Mouse (Mus musculus): ENCODE results near the gene Ccer1.
"Not testable (repeated sequence)": the region's sequence is repeated elsewhere in the genome, so short reads cannot be mapped to it uniquely, and the experiment has no call there.

Gene Ccer1

GRCm38 (mm10) chr10:97692913-97693312 lies at the start of gene Ccer1:
Gene Ccer1, plus strand, starts transcription at chr10:97693059.
- no peak for DNase-seq (ENCODE audit: low read depth in 1 of 2, low spot score in 2 of 2)

- no peak for DNase-seq (ENCODE audit: low read depth in 1 of 2, low spot score in 2 of 2)
Observed at GRCm38 (mm10) chr10:97643768-97644167, 49.1 kb upstream of the Ccer1 start, which contains the start of gene Epyc. Gene Epyc, plus strand, starts transcription at chr10:97644068.

DNA sequence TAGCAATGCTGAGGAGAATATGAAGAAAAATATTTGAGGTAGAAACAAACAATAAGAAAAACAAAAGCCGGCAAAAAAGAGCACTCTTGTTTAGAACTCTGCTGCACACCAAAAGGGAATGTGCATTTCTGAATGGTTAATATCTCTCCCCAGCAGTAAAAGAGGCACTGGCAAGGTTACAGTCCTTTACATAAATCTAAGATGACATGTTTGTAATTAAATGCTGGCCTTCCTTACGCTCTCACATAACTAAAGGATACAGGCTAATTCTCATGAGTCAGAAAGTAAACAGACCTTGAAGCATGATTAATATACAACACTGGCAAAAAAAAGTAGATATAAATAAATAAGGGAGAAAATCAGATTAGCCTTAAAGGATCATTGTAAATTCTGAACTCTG lies 42.5 kb upstream of the Ccer1 start:
- no peak for DNase-seq (ENCODE audit: low read depth in 1 of 2, low spot score in 2 of 2)

GRCm38 (mm10) chr10:97659489-97659888 lies 33.4 kb upstream of the Ccer1 start:
- DNase-seq (ENCODE audit: low read depth in 1 of 2, low spot score in 2 of 2), result no peak

GRCm38 (mm10) chr10:97668656-97669055 lies 24.2 kb upstream of the Ccer1 start:
- DNase-seq (ENCODE audit: low read depth in 1 of 2, low spot score in 2 of 2), result no peak

GRCm38 (mm10) chr10:97670202-97670601 lies 22.7 kb upstream of the Ccer1 start:
- DNase-seq (ENCODE audit: low read depth in 1 of 2, low spot score in 2 of 2), result no peak

DNA sequence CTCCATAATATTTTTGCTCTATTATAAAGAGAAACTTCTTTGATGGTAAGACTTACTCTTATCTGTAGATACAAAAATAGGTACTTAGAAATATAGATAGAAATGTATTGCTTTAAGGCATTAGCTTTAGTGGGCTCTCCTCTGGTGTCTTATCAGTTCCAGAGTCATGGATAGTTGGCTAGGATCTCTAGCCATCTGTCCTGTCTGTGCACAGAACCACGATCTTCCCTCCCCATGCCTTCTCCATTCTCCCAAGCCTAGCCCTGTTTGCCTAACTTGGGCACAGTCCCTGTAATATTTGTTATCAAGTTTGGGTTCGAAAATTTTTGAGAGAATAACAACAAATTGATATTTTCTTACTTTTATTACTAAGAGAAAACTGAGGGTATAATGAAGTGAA lies 19.6 kb upstream of the Ccer1 start:
- no peak for DNase-seq (ENCODE audit: low read depth in 1 of 2, low spot score in 2 of 2)

DNA sequence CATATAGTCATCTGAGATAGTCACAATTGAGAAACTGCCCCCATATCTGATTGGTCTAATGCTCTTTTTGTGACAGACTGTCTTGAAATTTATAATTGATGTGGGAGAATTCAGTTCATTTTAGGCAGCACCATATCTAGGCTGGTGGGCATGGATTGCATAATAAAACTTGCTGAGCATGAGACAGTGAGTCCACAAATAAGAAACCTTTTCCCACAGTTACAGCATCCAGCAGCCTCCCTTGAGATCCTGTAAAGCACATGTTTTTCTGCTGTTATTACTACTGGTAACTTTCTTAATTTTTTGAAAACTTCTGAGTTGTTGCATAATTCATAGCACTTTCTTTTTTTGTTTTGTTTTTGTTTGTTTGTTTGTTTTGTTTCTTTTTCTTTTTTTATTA lies 9.9 kb upstream of the Ccer1 start:
- DNase-seq (ENCODE audit: low read depth in 1 of 2, low spot score in 2 of 2), result no peak

DNA sequence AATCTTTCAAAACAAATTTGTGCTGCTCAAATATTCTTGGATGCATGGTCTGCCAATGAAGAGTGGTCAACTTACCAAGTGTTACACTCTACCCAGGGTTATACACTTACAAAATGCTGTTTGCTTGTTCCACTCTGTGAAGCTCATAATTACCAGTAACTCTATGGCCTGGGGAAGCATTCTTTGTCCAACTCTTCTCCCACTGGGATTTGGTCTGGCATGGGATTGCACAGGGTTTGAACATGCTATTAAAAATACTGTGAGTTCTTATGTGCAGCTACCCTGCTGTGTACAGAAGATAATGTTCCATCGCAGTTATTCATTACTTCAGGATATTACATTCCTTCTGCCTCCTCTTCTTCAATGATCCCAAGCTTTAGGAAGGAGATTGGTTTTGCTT lies 5.7 kb upstream of the Ccer1 start:
- DNase-seq (ENCODE audit: low read depth in 1 of 2, low spot score in 2 of 2), result no peak

DNA sequence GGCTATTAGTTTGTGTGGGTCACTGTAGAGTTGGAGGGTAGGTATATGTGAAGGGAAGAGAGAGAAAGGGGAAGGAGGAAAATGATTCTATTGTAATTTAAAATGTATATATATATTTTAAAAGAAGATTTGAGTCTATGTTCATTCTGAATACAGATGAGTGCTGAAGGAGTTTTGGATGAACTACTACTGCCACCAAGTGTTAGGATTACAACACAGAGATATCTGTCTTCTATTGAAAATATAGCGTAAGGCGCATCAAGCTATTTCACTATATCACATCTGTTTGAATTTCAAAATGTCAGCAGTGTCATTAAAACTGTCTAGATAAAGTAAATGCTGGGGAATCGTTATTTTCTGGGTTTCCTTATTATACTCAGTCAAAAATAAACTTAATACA lies 3.4 kb upstream of the Ccer1 start:
- no peak for DNase-seq (ENCODE audit: low read depth in 1 of 2, low spot score in 2 of 2)

DNA sequence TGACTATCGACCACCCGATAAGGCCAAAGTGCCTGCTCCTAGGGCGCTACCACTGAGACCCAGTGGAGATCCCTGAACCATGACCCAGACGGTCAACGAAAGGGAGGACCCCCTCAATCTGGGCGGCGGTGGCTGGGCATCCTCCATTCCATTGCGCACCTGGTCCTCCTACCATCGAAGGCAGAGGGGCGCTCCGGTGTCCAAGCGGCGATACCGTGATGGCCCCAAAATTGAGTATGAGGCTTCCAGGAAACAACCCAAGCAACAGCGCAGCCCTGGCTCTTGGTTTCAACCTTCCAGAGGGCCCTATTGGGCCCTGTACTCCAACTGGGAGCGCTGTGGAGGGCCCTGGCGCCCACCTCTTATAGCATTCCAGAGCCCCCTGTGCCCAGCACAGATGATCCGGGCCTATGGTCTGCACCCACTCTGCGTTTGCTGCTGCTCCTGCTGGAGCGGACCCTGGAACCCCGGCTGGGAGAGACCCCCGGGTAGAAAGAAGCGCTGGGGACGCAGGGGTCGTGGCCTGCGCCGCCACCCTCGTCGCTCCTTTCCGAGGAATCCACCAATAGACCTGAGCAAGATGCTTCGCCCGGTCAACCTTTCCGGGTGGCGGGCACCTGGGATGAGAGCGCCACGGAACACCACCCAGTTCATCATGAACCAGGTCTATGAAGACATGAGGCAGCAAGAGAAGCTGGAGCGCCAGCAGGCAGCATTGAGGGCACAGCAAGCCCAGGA lies 708 bp downstream of the Ccer1 start:
- DNase-seq (ENCODE audit: low read depth in 1 of 2, low spot score in 2 of 2), result no peak

- DNase-seq (ENCODE audit: low read depth in 1 of 2, low spot score in 2 of 2), result no peak
Observed at GRCm38 (mm10) chr10:97702321-97702720, 9.5 kb downstream of the Ccer1 start.

- DNase-seq (ENCODE audit: low read depth in 1 of 2, low spot score in 2 of 2), result no peak
Observed at GRCm38 (mm10) chr10:97704562-97704961, 11.7 kb downstream of the Ccer1 start.

- no peak for DNase-seq (ENCODE audit: low read depth in 1 of 2, low spot score in 2 of 2)
Observed at GRCm38 (mm10) chr10:97712687-97713086, 19.8 kb downstream of the Ccer1 start.

DNA sequence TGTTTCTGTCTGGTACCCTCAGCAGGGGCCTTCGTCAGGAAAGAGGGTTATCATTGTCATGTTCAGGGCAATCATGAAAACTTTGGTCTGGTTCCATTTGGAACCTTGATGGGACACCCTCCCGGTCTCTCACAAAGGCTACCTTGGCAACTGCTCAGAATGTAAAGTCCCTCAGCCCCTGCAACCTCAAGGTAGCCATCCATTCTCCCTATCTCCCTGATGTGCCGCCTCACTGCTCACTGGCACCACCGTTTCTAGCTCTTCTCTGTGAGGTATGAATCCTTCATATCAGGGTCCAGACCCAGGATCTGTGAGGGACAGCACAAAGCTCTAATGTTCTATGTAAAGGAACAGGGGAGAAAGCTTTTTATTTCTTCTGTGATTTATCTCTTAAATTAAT lies 21.7 kb downstream of the Ccer1 start:
- no peak for DNase-seq (ENCODE audit: low read depth in 1 of 2, low spot score in 2 of 2)

DNA sequence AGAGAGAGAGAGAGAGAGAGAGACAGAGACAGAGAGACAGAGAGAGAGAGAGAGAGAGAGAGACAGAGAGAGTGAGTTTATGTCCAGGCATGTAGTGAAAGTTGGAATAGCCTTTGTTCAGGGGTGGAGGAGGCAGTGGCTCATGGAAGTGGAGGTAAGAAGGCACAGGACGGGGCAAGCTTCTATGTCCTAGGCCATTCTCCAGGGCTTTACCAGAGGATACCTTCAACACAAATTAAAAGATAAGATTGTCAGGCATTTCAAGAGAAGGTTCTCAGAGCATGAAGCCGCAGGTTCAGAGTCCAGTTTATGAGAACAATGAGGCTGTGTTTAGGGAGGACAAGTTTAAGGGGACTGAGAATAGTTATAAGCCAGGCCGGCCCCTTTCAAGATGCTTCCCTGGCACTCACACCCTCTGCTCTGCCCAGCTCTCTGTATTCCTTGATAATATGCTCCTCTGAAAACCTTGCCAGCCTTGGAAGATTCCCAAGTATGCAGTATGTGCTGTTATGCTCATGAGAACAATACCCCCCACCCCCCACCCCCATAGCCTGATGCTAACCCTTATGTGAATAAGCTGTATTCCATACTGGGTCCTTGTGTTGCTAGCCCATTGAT lies 22.5 kb downstream of the Ccer1 start:
- no peak for DNase-seq (ENCODE audit: low read depth in 1 of 2, low spot score in 2 of 2)

GRCm38 (mm10) chr10:97717233-97717632 lies 24.4 kb downstream of the Ccer1 start:
- no peak for DNase-seq (ENCODE audit: low read depth in 1 of 2, low spot score in 2 of 2)

DNA sequence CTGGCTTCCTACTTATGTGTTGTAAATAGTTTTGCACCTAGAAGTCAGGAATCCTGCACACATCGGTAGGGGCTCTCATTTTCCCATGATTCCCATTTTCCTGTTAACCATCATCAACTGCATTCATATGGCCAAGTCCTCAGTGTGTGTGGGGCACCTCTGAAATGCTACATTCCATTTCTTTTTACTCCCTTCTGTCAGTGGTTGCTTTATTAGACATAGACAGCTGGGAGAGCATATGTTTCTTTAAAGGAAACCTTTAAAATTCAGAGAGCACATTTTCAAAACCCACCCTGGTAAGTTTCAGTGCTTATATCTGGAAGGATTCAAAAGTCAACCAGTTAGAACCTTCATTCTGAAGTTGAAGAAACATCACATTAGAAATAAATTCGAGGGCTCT lies 25.2 kb downstream of the Ccer1 start:
- DNase-seq (ENCODE audit: low read depth in 1 of 2, low spot score in 2 of 2), result no peak

- no peak for DNase-seq (ENCODE audit: low read depth in 1 of 2, low spot score in 2 of 2)
Observed at GRCm38 (mm10) chr10:97720625-97721024, 27.8 kb downstream of the Ccer1 start.

DNA sequence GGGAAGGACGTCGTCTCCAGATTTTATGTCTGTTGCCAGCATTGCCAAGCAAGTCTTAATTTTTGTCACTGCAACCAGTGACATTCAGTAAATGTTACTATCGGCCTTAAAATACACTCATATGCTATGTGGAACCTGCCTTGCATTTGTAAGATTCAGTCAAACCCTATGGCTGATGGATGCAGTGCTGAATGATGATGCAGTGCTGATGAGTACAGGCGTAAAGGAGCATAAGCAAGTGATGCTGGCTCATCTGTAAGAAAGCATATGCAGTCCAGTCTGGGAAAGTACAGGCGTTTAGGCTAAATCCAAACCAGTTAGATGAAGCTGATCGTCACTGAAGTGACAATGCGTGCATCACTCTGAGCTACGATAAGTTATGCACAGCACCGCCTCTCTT lies 29.9 kb downstream of the Ccer1 start:
- no peak for DNase-seq (ENCODE audit: low read depth in 1 of 2, low spot score in 2 of 2)

DNA sequence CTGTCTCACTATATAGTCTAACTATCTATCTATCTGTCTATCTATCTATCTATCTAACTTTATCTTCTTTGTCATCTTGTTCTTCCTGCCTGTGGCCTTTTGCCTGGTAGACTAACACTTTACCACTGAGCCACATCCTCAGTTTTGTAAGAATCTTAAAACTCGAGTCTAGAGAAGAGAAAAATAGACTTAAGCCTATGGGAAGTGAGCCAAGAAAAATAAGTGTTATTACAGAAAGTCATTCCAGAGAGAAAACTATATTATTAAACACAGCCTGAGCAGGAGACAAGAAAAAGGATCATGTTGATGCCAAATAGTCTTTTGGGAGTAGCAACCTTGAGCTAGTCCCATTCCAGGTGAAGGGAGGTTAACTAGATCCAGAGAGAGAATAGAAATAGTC lies 33.1 kb downstream of the Ccer1 start:
- no peak for DNase-seq (ENCODE audit: low read depth in 1 of 2, low spot score in 2 of 2)

DNA sequence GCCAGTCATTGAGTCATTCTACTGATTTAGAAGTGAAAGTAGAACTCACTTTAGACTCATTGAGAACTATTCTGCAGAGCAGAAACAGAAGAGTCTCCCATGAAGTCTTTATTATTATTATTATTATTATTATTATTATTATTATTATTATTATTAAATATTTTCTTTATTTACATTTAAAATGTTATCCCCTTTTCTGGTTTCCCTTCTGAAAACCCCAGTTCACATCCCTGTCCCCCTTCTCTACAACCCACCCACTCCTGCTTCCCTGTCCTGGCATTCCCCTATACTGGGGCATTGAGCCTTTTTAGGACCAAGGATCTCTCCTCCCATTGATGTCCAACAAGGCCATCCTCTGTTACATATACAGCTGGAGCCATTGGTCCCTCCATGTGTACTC lies 33.8 kb downstream of the Ccer1 start, which contains the start of gene C030005K15Rik:
Gene C030005K15Rik (minus strand): TSS at position 101 of the 400 bp plus-strand sequence.
- DNase-seq (ENCODE audit: low read depth in 1 of 2, low spot score in 2 of 2), result not testable (repeated sequence)

Data from monocyte, adult 2 months (primary cell).